In genomic region chr7:127244658-127245510, GRCm38 (mm10) we compare ENCODE assay signal across 8 mouse cellular contexts. TPM values are rescaled to one million over a fixed set of nuclear protein-coding genes. Genes with fewer than 3 reads are reported as not detected.
DNase-seq lines count a peak whose midpoint lies in the region; ATAC-seq and TF ChIP-seq lines count a peak whose summit lies in the region.

No protein-coding gene starts in this region.

- no peak for TF ChIP-seq CTCF in C2C12 (IDR thresholded peaks at IDR 0.05; ENCODE audit: control insufficient read depth, insufficient read depth, insufficient read length)

- H3K4me1 ChIP-seq in embryonic facial prominence, embryonic 11.5 days (ENCODE audit: control insufficient read depth, insufficient read depth, low read length) = peaks cover 5% of the 10 kb centered on the region; the same call in 1 of the 2 replicates
- H3K4me1 ChIP-seq in midbrain, embryonic 13.5 days (replicated peaks) = peaks cover 28% of the 10 kb centered on the region

- no peaks in the 10 kb centered on the region for H3K27me3 ChIP-seq in C2C12 (ENCODE audit: control insufficient read depth, insufficient read depth, insufficient read length)
- H3K27me3 ChIP-seq in embryonic facial prominence, embryonic 11.5 days (ENCODE audit: control insufficient read depth, insufficient read depth, low read length) = no peaks in the 10 kb centered on the region
- H3K27me3 ChIP-seq in midbrain, embryonic 13.5 days = no peaks in the 10 kb centered on the region

- H3ac ChIP-seq in C2C12 (ENCODE audit: control insufficient read depth, insufficient read length, low read depth) = peak overlapping the region; percentile 88

- peak overlapping the region; percentile 77 for H3K27ac ChIP-seq in embryonic facial prominence, embryonic 11.5 days (replicated peaks; ENCODE audit: low read depth, low read length)
- H3K27ac ChIP-seq in midbrain, embryonic 13.5 days = peak overlapping the region; percentile 81

- WGBS in embryonic facial prominence, embryonic 11.5 days = 12% methylated on average over 28 of the region's 33 CpGs
- WGBS in midbrain, embryonic 13.5 days = 10% methylated on average over 33 of the region's 33 CpGs

- peaks cover 16% of the 10 kb centered on the region for H3K79me3 ChIP-seq in C2C12 (ENCODE audit: low read depth)

- H3K79me2 ChIP-seq in C2C12 (ENCODE audit: control insufficient read depth, insufficient read depth) = peaks cover 19% of the 10 kb centered on the region

- peak; percentile 65 for DNase-seq in gastrocnemius, postnatal 10 days
- DNase-seq in gastrocnemius, adult 18-20 months (ENCODE audit: low spot score) = no peak
- no peak for DNase-seq in embryonic facial prominence, embryonic 11.5 days (ENCODE audit: low spot score)
- peak; percentile 72 for DNase-seq in kidney, postnatal 10 days
- no peak for DNase-seq in thymus, postnatal 36 days
- no peak for DNase-seq in layer of hippocampus, adult 18-20 months (ENCODE audit: low spot score in 2 of 2)

- peak overlapping the region; percentile 87 for H3K4me2 ChIP-seq in embryonic facial prominence, embryonic 11.5 days (ENCODE audit: low read depth, low read length)
- H3K4me2 ChIP-seq in midbrain, embryonic 13.5 days (replicated peaks) = peak overlapping the region; percentile 74

- no peaks in the 10 kb centered on the region for H3K9me3 ChIP-seq in embryonic facial prominence, embryonic 11.5 days (replicated peaks; ENCODE audit: control insufficient read depth, low read length)
- H3K9me3 ChIP-seq in midbrain, embryonic 13.5 days = no peaks in the 10 kb centered on the region

- peak overlapping the region; percentile 93 for H3K9ac ChIP-seq in embryonic facial prominence, embryonic 11.5 days (replicated peaks; ENCODE audit: low read length)
- H3K9ac ChIP-seq in midbrain, embryonic 13.5 days (replicated peaks) = peak overlapping the region; percentile 87

- peak overlapping the region; percentile 52 for H3K4me3 ChIP-seq in C2C12 (ENCODE audit: insufficient read depth, poor library complexity, severe bottlenecking)
- H3K4me3 ChIP-seq in embryonic facial prominence, embryonic 11.5 days (ENCODE audit: low read depth, low read length) = peak overlapping the region; percentile 84
- H3K4me3 ChIP-seq in midbrain, embryonic 13.5 days (replicated peaks) = peak overlapping the region; percentile 74

- H3K36me3 ChIP-seq in C2C12 (ENCODE audit: control insufficient read depth, insufficient read depth) = peaks cover 6% of the 10 kb centered on the region
- no peaks in the 10 kb centered on the region; the same call in none of the 2 replicates for H3K36me3 ChIP-seq in embryonic facial prominence, embryonic 11.5 days (replicated peaks; ENCODE audit: control insufficient read depth, insufficient read depth, low read depth, low read length)
- H3K36me3 ChIP-seq in midbrain, embryonic 13.5 days = peaks cover 23% of the 10 kb centered on the region

- peak; percentile 75 for ATAC-seq in embryonic facial prominence, embryonic 11.5 days (replicated peaks; ENCODE audit: insufficient number of reproducible peaks, low FRiP score, low TSS enrichment, low read depth)
- ATAC-seq in midbrain, embryonic 13.5 days = peak; percentile 79

TF ChIP-seq in C2C12, 6 proteins besides CTCF, POLR2A, EP300 and RAD21:
- TF ChIP-seq MYOD1 (IDR thresholded peaks at IDR 0.05; ENCODE audit: control insufficient read depth, insufficient read length, low read depth) = no peak
- TF ChIP-seq CEBPB (IDR thresholded peaks at IDR 0.05; ENCODE audit: low read depth) = no peak
- TF ChIP-seq FOSL1 (IDR thresholded peaks at IDR 0.05; ENCODE audit: insufficient read depth, low read length, poor library complexity, severe bottlenecking) = no peak
- no peak for TF ChIP-seq USF1 (IDR thresholded peaks at IDR 0.05; ENCODE audit: low read depth)
- TF ChIP-seq MYOG (IDR thresholded peaks at IDR 0.05; ENCODE audit: control insufficient read depth, extremely low read depth, insufficient read length) = no peak
- no peak for TF ChIP-seq MAX (IDR thresholded peaks at IDR 0.05)

RNA-seq across cellular contexts. Expression of gene Zfp771, which starts 0.8 kb away (rescaled TPM):
- 10 to 100 TPM; 18.6 to 20.9 TPM for total RNA-seq in gastrocnemius, postnatal 10 days (2021)
- 10 to 100 TPM; 19.7 to 21.1 TPM for total RNA-seq in gastrocnemius, adult 18-20 months (2021)
- polyA plus RNA-seq in C2C12 (2012; fragmentation: generic; extraction: Trizol) = 38.0 TPM
- 63.2 and 65.3 TPM in 2 replicates for polyA plus RNA-seq in embryonic facial prominence, embryonic 11.5 days (2014; fragmentation: Nextera tagmentation; extraction: Ambion mirVana)
- polyA plus RNA-seq in midbrain, embryonic 13.5 days (2015; fragmentation: Nextera tagmentation; extraction: Ambion mirVana) = 50.5 and 59.7 TPM in 2 replicates
- total RNA-seq in layer of hippocampus, adult 18-20 months (2021) = 10 to 100 TPM; 62.6 to 66.0 TPM

RNA-seq across cellular contexts. Expression of gene Sept1, which starts 12.0 kb away (rescaled TPM):
- total RNA-seq in gastrocnemius, postnatal 10 days (2021) = 1 to 10 TPM; 6.9 to 7.5 TPM
- total RNA-seq in gastrocnemius, adult 18-20 months (2021) = 1 to 10 TPM; 1.0 to 1.3 TPM
- 1.7 TPM for polyA plus RNA-seq in C2C12 (2012; fragmentation: generic; extraction: Trizol)
- polyA plus RNA-seq in embryonic facial prominence, embryonic 11.5 days (2014; fragmentation: Nextera tagmentation; extraction: Ambion mirVana) = 21.0 and 24.6 TPM in 2 replicates
- polyA plus RNA-seq in midbrain, embryonic 13.5 days (2015; fragmentation: Nextera tagmentation; extraction: Ambion mirVana) = 27.1 and 28.3 TPM in 2 replicates
- total RNA-seq in layer of hippocampus, adult 18-20 months (2021) = 1 to 10 TPM; 5.9 to 7.9 TPM

RNA-seq across cellular contexts. Expression of gene Zfp553, which starts 12.0 kb away (rescaled TPM):
- 1 to 10 TPM; 5.5 to 7.3 TPM for total RNA-seq in gastrocnemius, postnatal 10 days (2021)
- total RNA-seq in gastrocnemius, adult 18-20 months (2021) = 1 to 10 TPM; 4.2 to 4.6 TPM
- 16.1 TPM for polyA plus RNA-seq in C2C12 (2012; fragmentation: generic; extraction: Trizol)
- polyA plus RNA-seq in embryonic facial prominence, embryonic 11.5 days (2014; fragmentation: Nextera tagmentation; extraction: Ambion mirVana) = 20.9 and 22.5 TPM in 2 replicates
- 69.3 and 75.4 TPM in 2 replicates for polyA plus RNA-seq in midbrain, embryonic 13.5 days (2015; fragmentation: Nextera tagmentation; extraction: Ambion mirVana)
- total RNA-seq in layer of hippocampus, adult 18-20 months (2021) = 10 to 100 TPM; 22.4 TPM

RNA-seq across cellular contexts. Expression of gene Dctpp1, which starts 15.6 kb away (rescaled TPM):
- 10 to 100 TPM; 33.9 to 38.6 TPM for total RNA-seq in gastrocnemius, postnatal 10 days (2021)
- 10 to 100 TPM; 32.6 TPM for total RNA-seq in gastrocnemius, adult 18-20 months (2021)
- polyA plus RNA-seq in C2C12 (2012; fragmentation: generic; extraction: Trizol) = 226 TPM
- polyA plus RNA-seq in embryonic facial prominence, embryonic 11.5 days (2014; fragmentation: Nextera tagmentation; extraction: Ambion mirVana) = 253 and 266 TPM in 2 replicates
- 142 and 143 TPM in 2 replicates for polyA plus RNA-seq in midbrain, embryonic 13.5 days (2015; fragmentation: Nextera tagmentation; extraction: Ambion mirVana)
- total RNA-seq in layer of hippocampus, adult 18-20 months (2021) = 10 to 100 TPM; 22.0 to 22.8 TPM

RNA-seq across cellular contexts. Expression of gene Sephs2, which starts 29.0 kb away (rescaled TPM):
- total RNA-seq in gastrocnemius, postnatal 10 days (2021) = 10 to 100 TPM; 19.5 to 20.5 TPM
- 10 to 100 TPM; 34.7 to 34.9 TPM for total RNA-seq in gastrocnemius, adult 18-20 months (2021)
- 41.4 TPM for polyA plus RNA-seq in C2C12 (2012; fragmentation: generic; extraction: Trizol)
- polyA plus RNA-seq in embryonic facial prominence, embryonic 11.5 days (2014; fragmentation: Nextera tagmentation; extraction: Ambion mirVana) = 92.4 and 102 TPM in 2 replicates
- 52.4 and 54.0 TPM in 2 replicates for polyA plus RNA-seq in midbrain, embryonic 13.5 days (2015; fragmentation: Nextera tagmentation; extraction: Ambion mirVana)
- total RNA-seq in layer of hippocampus, adult 18-20 months (2021) = 10 to 100 TPM; 35.0 to 38.6 TPM

Comparison
In these comparisons a context has a peak if more than half of its experiments do, and no peak if none do; other contexts are left out.
1. DNase-seq: peak in gastrocnemius, postnatal 10 days (single experiment) and kidney, postnatal 10 days (single experiment); none in gastrocnemius, adult 18-20 months (single experiment), embryonic facial prominence, embryonic 11.5 days (single experiment), thymus, postnatal 36 days (0 of 2) and layer of hippocampus, adult 18-20 months (0 of 2).
2. Peak in every context shown above with its lines, with median percentiles within 50 percentile points of each other: H3K4me3 ChIP-seq.